Mouse (Mus musculus): ENCODE results near the gene Nutm2.
"Not testable (repeated sequence)": the region's sequence is repeated elsewhere in the genome, so short reads cannot be mapped to it uniquely, and the experiment has no call there.

Gene Nutm2

GRCm38 (mm10) chr13:50467007-50467406 is at the start of gene Nutm2:
Gene Nutm2 (plus strand): TSS chr13:50467307.
- in situ Hi-C loops (cut with MboI, MseI), result no loop called here

GRCm38 (mm10) chr13:50417389-50418183 is 49.5 kb upstream of the Nutm2 start, which contains the start of gene Fbxw17:
Gene Fbxw17 (plus strand): TSS chr13:50417864.
- in situ Hi-C loops (cut with MboI, MseI), result no loop called here

GRCm38 (mm10) chr13:50418421-50418820 is 48.7 kb upstream of the Nutm2 start:
- in situ Hi-C loops (cut with MboI, MseI), result no loop called here

- in situ Hi-C loops (cut with MboI, MseI), result no loop called here
These were observed 43.4 kb upstream of the Nutm2 start for GRCm38 (mm10) chr13:50423625-50424209.

GRCm38 (mm10) chr13:50424517-50424916 is 42.6 kb upstream of the Nutm2 start:
- in situ Hi-C loops (cut with MboI, MseI), result no loop called here

GRCm38 (mm10) chr13:50426686-50427085 is 40.4 kb upstream of the Nutm2 start:
- in situ Hi-C loops (cut with MboI, MseI), result no loop called here

- in situ Hi-C loops (cut with MboI, MseI), result no loop called here
These were observed 23.3 kb upstream of the Nutm2 start, which contains the start of gene Gm47429 for GRCm38 (mm10) chr13:50443812-50444211. Gene Gm47429 (minus strand): TSS chr13:50443912.

- in situ Hi-C loops (cut with MboI, MseI), result loop anchor here (5.0 kb wide), 1 partner anchor 77 kb away; no protein-coding TSS in a partner anchor
These were observed 21.8 kb upstream of the Nutm2 start for GRCm38 (mm10) chr13:50445261-50445660.

GRCm38 (mm10) chr13:50452266-50452665 is 14.8 kb upstream of the Nutm2 start:
- in situ Hi-C loops (cut with MboI, MseI), result not testable (repeated sequence)

GRCm38 (mm10) chr13:50453426-50453825 is 13.7 kb upstream of the Nutm2 start:
- in situ Hi-C loops (cut with MboI, MseI), result no loop called here

- in situ Hi-C loops (cut with MboI, MseI), result not testable (repeated sequence)
These were observed 6.7 kb upstream of the Nutm2 start for GRCm38 (mm10) chr13:50460433-50460832.

- in situ Hi-C loops (cut with MboI, MseI), result no loop called here
These were observed 2.2 kb upstream of the Nutm2 start for GRCm38 (mm10) chr13:50464621-50465562.

GRCm38 (mm10) chr13:50488510-50488909 is 21.4 kb downstream of the Nutm2 start:
- in situ Hi-C loops (cut with MboI, MseI), result not testable (repeated sequence)

- in situ Hi-C loops (cut with MboI, MseI), result loop anchor here (5.0 kb wide), 1 partner anchor 138 kb away; no protein-coding TSS in a partner anchor
These were observed 43.6 kb downstream of the Nutm2 start for GRCm38 (mm10) chr13:50510470-50511343.
